Mouse (Mus musculus): ENCODE data around the gene H2-Eb1. TPM values are rescaled to one million over a fixed set of nuclear protein-coding genes. Genes with fewer than 3 reads are reported as not detected.

H2-Eb1 gene
- polyA plus RNA-seq, 1 experiment from 2014 or later, result 3.4 TPM

DNA sequence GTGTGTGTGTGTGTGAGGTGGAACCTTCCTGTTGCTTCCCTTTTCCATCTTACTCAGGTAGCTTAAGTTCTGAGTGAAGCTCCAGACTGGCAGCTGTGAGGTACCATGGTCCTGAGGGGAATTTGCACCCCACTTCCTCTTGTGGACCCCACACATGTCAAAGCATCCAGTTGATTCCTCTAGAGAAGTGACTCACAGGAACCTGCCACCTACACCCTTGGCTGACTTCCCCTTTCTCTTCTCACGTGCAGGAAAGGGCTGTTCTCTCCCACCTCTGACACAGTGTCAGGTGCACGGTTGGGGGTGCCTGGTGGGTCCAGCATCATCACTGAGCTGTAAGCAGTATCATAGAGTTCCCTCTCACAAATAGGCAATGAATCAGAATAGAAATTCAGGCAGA lies 12.1 kb upstream of the H2-Eb1 start:
- no peak overlapping the region for H3K4me3 ChIP-seq
- peaks cover 2% of the 10 kb centered on the region; the same call in 1 of the 2 replicates for H3K4me1 ChIP-seq (replicated peaks)
- no peak overlapping the region for H3K27ac ChIP-seq
- H3K9ac ChIP-seq, result no peak overlapping the region
- H3K27me3 ChIP-seq, result no peaks in the 10 kb centered on the region
- no peak overlapping the region for H3K4me2 ChIP-seq
- no peak for ATAC-seq (ENCODE audit: low FRiP score)
- no peaks in the 10 kb centered on the region for H3K9me3 ChIP-seq
- no peaks in the 10 kb centered on the region for H3K36me3 ChIP-seq
- 65% methylated on average over 2 of the region's 2 CpGs for WGBS

DNA sequence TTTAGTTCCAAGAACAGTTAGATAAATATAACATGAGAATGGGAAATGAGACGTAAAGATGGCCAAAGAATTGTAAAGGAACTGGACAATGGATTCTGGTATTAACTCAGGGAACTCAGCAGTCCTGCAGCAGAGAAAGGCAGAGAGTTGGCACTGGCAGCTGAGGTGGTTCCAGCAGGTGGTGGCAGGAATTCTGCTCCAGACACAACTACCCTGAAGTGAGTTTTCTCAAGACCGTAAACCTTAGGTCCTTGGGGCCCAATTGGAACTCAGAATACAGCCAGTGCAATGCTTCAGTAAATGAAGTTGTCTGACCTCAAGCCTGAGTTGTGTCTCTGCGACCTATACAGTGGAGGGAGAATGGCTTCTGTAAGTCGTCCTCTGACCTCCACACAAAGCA lies 11.4 kb upstream of the H2-Eb1 start:
- no peaks in the 10 kb centered on the region for H3K9me3 ChIP-seq
- H3K9ac ChIP-seq, result no peak overlapping the region
- H3K27ac ChIP-seq, result no peak overlapping the region
- H3K36me3 ChIP-seq, result no peaks in the 10 kb centered on the region
- no peak for ATAC-seq (ENCODE audit: low FRiP score)
- peaks cover 2% of the 10 kb centered on the region; the same call in 1 of the 2 replicates for H3K4me1 ChIP-seq (replicated peaks)
- no peak overlapping the region for H3K4me2 ChIP-seq
- 64% methylated on average over 4 of the region's 4 CpGs for WGBS
- no peak overlapping the region for H3K4me3 ChIP-seq
- no peaks in the 10 kb centered on the region for H3K27me3 ChIP-seq

DNA sequence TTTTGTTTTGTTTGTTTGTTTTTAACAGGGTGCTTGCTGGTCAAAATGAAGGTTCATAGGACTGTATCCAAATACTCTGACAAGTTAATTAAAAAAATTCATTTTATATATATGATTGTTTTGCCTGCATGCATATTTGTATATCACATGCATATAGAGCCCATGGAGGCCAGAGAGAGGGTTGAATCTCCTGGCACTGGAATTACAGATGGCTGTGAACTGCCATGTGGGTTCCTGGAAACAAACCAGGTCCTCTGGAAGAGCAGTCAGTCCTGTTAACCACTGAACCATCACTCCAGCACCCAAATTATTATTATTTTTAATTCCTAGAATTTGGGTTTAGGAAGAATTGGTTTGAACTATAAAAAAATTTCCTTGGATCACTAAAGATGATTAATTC lies 10.4 kb upstream of the H2-Eb1 start:
- H3K4me1 ChIP-seq (replicated peaks), result peaks cover 2% of the 10 kb centered on the region; the same call in 1 of the 2 replicates
- H3K36me3 ChIP-seq, result no peaks in the 10 kb centered on the region
- no peak overlapping the region for H3K4me2 ChIP-seq
- no peak for ATAC-seq (ENCODE audit: low FRiP score)
- H3K27me3 ChIP-seq, result no peaks in the 10 kb centered on the region
- H3K4me3 ChIP-seq, result no peak overlapping the region
- H3K9me3 ChIP-seq, result no peaks in the 10 kb centered on the region
- H3K9ac ChIP-seq, result no peak overlapping the region
- no peak overlapping the region for H3K27ac ChIP-seq

DNA sequence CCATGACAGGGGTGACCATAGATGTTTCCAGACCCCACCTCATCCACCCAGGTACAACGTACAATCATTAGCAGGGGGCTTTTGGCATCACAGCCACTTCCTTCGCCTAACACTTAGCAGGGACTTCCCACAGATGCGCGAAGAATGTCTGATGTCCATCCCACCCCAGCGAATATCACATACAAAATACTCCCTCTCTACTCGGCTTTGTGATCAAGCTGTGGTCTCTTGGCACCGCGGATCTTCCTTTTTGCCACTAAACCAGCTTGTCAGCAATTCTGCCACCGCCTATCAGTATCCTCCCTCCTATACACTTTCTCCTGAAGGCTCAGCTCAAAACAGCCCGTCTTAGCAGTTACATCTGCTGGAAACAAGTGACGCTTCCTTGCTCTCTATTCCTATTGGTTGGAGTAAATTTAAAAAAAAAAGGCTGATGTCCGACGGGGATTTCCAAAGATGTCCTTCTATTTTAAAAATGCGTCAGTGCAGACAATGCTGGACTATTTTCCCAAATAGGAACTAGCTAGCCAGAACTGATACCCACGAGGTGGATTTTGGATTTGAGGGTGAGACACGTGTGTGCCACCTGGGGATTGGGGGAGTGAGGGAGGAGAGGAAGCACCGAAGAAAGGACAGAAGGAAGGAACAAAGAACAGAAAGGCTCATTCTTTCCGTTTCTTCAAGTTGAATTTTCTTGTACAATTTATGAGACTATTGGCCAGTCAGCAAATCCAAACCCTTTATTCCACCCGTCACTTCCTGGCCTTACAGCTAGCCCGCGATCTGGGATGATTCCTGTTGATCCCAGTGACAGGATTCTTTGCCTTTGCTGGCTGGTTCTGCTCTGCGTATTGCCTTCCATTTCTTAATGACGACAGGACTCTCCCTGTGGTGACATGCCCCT lies 9.5 kb upstream of the H2-Eb1 start:
- Histone ChIP-seq H3K4me2 (peak overlapping the region; percentile 46), H3K27ac (peak overlapping the region; percentile 49; the same call in 1 of the 2 replicates), H3K9ac (peak overlapping the region; percentile 49), H3K4me1 (replicated peaks) (peaks cover 2% of the 10 kb centered on the region; the same call in 1 of the 2 replicates), H3K9me3 (no peaks in the 10 kb centered on the region), H3K36me3 (no peaks in the 10 kb centered on the region), H3K27me3 (no peaks in the 10 kb centered on the region), H3K4me3 (peak overlapping the region; percentile 41)
- WGBS, result 19% methylated on average over 23 of the region's 23 CpGs
- ATAC-seq (ENCODE audit: low FRiP score), result peak; percentile 84

DNA sequence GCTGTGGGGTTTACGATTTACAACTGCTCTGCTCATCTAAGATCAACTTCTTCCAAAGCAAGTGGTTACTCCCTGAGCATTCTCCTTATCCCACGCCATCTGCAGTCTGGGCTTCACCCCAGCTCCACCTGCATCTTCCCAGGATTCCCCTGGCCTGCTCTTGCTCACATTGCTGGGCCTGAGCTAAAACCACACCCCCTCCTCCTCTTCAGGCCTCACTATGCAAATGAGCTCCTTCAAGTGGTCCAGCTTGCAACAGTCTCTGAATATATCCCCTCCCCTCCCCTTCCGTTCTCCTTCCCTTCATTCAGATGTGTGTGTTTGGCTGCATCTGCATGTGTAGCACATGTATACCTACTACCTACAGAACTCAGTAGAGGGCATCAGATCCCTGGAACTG lies 6.3 kb upstream of the H2-Eb1 start:
- H3K9ac ChIP-seq, result no peak overlapping the region
- no peak overlapping the region for H3K27ac ChIP-seq
- 76% methylated on average over 3 of the region's 3 CpGs for WGBS
- ATAC-seq (ENCODE audit: low FRiP score), result no peak
- H3K4me2 ChIP-seq, result no peak overlapping the region
- H3K4me3 ChIP-seq, result no peak overlapping the region
- H3K9me3 ChIP-seq, result no peaks in the 10 kb centered on the region
- no peaks in the 10 kb centered on the region for H3K36me3 ChIP-seq
- no peaks in the 10 kb centered on the region for H3K27me3 ChIP-seq
- H3K4me1 ChIP-seq (replicated peaks), result peaks cover 2% of the 10 kb centered on the region; the same call in 1 of the 2 replicates

GRCm38 (mm10) chr17:34300071-34300470 lies 5.6 kb upstream of the H2-Eb1 start:
- Histone ChIP-seq H3K36me3 (no peaks in the 10 kb centered on the region), H3K27ac (no peak overlapping the region), H3K9me3 (no peaks in the 10 kb centered on the region), H3K27me3 (no peaks in the 10 kb centered on the region), H3K4me1 (replicated peaks) (peaks cover 2% of the 10 kb centered on the region; the same call in 1 of the 2 replicates), H3K9ac (no peak overlapping the region), H3K4me3 (no peak overlapping the region), H3K4me2 (no peak overlapping the region)
- no peak for ATAC-seq (ENCODE audit: low FRiP score)
- WGBS, result 94% methylated on average over 8 of the region's 8 CpGs

GRCm38 (mm10) chr17:34300691-34301566 lies 4.7 kb upstream of the H2-Eb1 start:
- no peaks in the 10 kb centered on the region for H3K36me3 ChIP-seq
- H3K9ac ChIP-seq, result no peak overlapping the region
- no peaks in the 10 kb centered on the region for H3K9me3 ChIP-seq
- peaks cover 2% of the 10 kb centered on the region; the same call in 1 of the 2 replicates for H3K4me1 ChIP-seq (replicated peaks)
- no peak overlapping the region for H3K27ac ChIP-seq
- no peak for ATAC-seq (ENCODE audit: low FRiP score)
- 79% methylated on average over 23 of the region's 23 CpGs for WGBS
- H3K4me3 ChIP-seq, result no peak overlapping the region
- no peaks in the 10 kb centered on the region for H3K27me3 ChIP-seq
- no peak overlapping the region for H3K4me2 ChIP-seq

DNA sequence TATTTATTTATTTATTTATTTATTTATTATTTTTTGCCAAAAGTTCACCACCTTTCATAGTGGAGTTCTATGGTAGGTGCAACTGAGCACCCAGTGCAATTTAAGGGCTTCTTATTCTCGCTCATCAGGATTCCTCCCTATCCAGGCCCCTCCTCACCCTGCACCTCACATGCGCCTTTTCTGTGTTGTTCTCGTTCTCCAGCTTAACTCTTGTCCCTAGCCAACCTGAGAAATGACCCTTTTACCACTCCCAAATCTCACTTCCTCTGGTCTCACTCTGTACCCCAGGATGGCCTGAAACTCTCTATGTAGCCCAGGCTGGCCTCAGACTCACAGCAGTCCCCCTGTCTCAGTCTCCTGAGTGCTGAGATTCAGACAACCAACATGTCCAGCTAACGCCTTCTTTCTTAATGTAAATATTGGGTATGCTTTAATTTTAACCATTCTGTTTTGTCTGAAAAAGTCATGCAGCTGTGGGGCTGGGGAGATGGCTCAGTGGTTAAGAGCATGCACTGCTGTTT lies 3.9 kb upstream of the H2-Eb1 start:
- Histone ChIP-seq H3K4me2 (no peak overlapping the region), H3K4me3 (no peak overlapping the region), H3K27me3 (no peaks in the 10 kb centered on the region), H3K9me3 (no peaks in the 10 kb centered on the region), H3K4me1 (replicated peaks) (no peaks in the 10 kb centered on the region; the same call in 1 of the 2 replicates), H3K36me3 (no peaks in the 10 kb centered on the region), H3K27ac (no peak overlapping the region), H3K9ac (no peak overlapping the region)
- no peak for ATAC-seq (ENCODE audit: low FRiP score)
- WGBS, result 91% methylated on average over 4 of the region's 4 CpGs

- no peak for ATAC-seq (ENCODE audit: low FRiP score)
- no peak overlapping the region for H3K9ac ChIP-seq
- WGBS, result 85% methylated on average over 2 of the region's 2 CpGs
Observed at GRCm38 (mm10) chr17:34303789-34304188, 1.9 kb upstream of the H2-Eb1 start.

GRCm38 (mm10) chr17:34304751-34305150 lies 916 bp upstream of the H2-Eb1 start:
- Histone ChIP-seq H3K4me2 (no peak overlapping the region), H3K27me3 (peaks cover 8% of the 10 kb centered on the region; the same call in 1 of the 2 replicates), H3K27ac (no peak overlapping the region), H3K4me3 (no peak overlapping the region), H3K36me3 (no peaks in the 10 kb centered on the region), H3K9ac (no peak overlapping the region), H3K4me1 (replicated peaks) (peaks cover 4% of the 10 kb centered on the region), H3K9me3 (no peaks in the 10 kb centered on the region)
- WGBS, result 29% methylated on average over 4 of the region's 4 CpGs
- no peak for ATAC-seq (ENCODE audit: low FRiP score)

More at GRCm38 (mm10) chr17:34303789-34304188, 1.9 kb upstream of the H2-Eb1 start:
- Histone ChIP-seq H3K4me1 (replicated peaks) (no peaks in the 10 kb centered on the region), H3K27me3 (peaks cover 8% of the 10 kb centered on the region; the same call in 1 of the 2 replicates), H3K27ac (no peak overlapping the region), H3K36me3 (no peaks in the 10 kb centered on the region), H3K9me3 (no peaks in the 10 kb centered on the region), H3K4me2 (no peak overlapping the region), H3K4me3 (no peak overlapping the region)

DNA sequence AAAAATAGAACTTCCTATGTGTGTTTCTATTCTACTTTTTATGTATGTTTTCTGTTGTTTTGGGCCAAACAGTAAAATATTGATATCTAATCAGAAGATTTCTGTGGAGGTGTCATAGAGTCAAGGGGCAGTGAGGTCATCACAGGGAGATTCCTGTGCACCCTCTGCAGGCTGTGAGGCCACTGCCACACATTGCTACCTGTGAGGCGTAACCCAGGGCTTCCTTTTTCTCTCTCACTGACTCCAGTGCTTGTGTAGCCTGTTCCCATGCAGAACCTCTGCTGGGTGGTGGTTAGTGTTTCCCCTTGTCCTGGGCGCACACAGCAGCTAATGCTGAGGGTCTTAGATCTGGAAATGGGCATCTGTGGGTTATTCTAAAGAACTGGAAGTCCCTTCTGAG lies 740 bp downstream of the H2-Eb1 start:
- no peak overlapping the region for H3K4me2 ChIP-seq
- H3K4me1 ChIP-seq (replicated peaks), result peaks cover 4% of the 10 kb centered on the region
- no peak for ATAC-seq (ENCODE audit: low FRiP score)
- H3K27me3 ChIP-seq, result peaks cover 8% of the 10 kb centered on the region; the same call in 1 of the 2 replicates
- WGBS, result 83% methylated on average over 2 of the region's 2 CpGs
- no peak overlapping the region for H3K4me3 ChIP-seq
- no peaks in the 10 kb centered on the region for H3K36me3 ChIP-seq
- no peak overlapping the region for H3K27ac ChIP-seq
- no peaks in the 10 kb centered on the region for H3K9me3 ChIP-seq
- no peak overlapping the region for H3K9ac ChIP-seq

GRCm38 (mm10) chr17:34307216-34307615 lies 1.5 kb downstream of the H2-Eb1 start:
- Histone ChIP-seq H3K27ac (no peak overlapping the region), H3K9me3 (no peaks in the 10 kb centered on the region), H3K36me3 (no peaks in the 10 kb centered on the region), H3K4me2 (no peak overlapping the region), H3K9ac (no peak overlapping the region), H3K27me3 (peaks cover 8% of the 10 kb centered on the region; the same call in 1 of the 2 replicates), H3K4me3 (no peak overlapping the region), H3K4me1 (replicated peaks) (peaks cover 4% of the 10 kb centered on the region)
- no peak for ATAC-seq (ENCODE audit: low FRiP score)

Data from hindbrain, embryonic 13.5 days (tissue).